Mouse (Mus musculus) forelimb bud, embryonic 11.5 days (tissue): ENCODE measurements around the gene Exoc8.

Experiments used
- DNase-seq: peaks from one replicate; pipeline ENCODE4 v3.0.0-alpha.2; 2012; ENCODE audit warnings: low read depth, low spot score

Gene Exoc8

GRCm38 (mm10) chr8:124897386-124898250, at the start of gene Exoc8, which contains the start of gene Sprtn:
TSS of gene Exoc8 (minus strand) at chr8:124897705.
TSS of gene Sprtn (plus strand) at chr8:124897886.
- peak; percentile 96 for DNase-seq

GRCm38 (mm10) chr8:124944406-124944805, 46.9 kb upstream of the Exoc8 start:
- DNase-seq, result no peak

- no peak for DNase-seq
Observed at GRCm38 (mm10) chr8:124943801-124944200, 46.3 kb upstream of the Exoc8 start.

- no peak for DNase-seq
Observed at GRCm38 (mm10) chr8:124937293-124937692, 39.8 kb upstream of the Exoc8 start.

- no peak for DNase-seq
Observed at GRCm38 (mm10) chr8:124936699-124937098, 39.2 kb upstream of the Exoc8 start.

- DNase-seq, result no peak
Observed at GRCm38 (mm10) chr8:124935116-124935515, 37.6 kb upstream of the Exoc8 start.

- no peak for DNase-seq
Observed at GRCm38 (mm10) chr8:124932435-124932834, 34.9 kb upstream of the Exoc8 start.

GRCm38 (mm10) chr8:124930649-124931048, 33.1 kb upstream of the Exoc8 start:
- DNase-seq, result no peak

- no peak for DNase-seq
Observed at GRCm38 (mm10) chr8:124930086-124930485, 32.6 kb upstream of the Exoc8 start.

- DNase-seq, result no peak
Observed at GRCm38 (mm10) chr8:124929006-124929405, 31.5 kb upstream of the Exoc8 start.

GRCm38 (mm10) chr8:124926351-124926771, 28.9 kb upstream of the Exoc8 start:
- DNase-seq, result no peak

- DNase-seq, result no peak
Observed at GRCm38 (mm10) chr8:124925544-124926266, 28.2 kb upstream of the Exoc8 start.

- DNase-seq, result no peak
Observed at GRCm38 (mm10) chr8:124923971-124924652, 26.6 kb upstream of the Exoc8 start.

GRCm38 (mm10) chr8:124922490-124923089, 25.1 kb upstream of the Exoc8 start:
- DNase-seq, result no peak

- DNase-seq, result no peak
Observed at GRCm38 (mm10) chr8:124921369-124922279, 24.1 kb upstream of the Exoc8 start.

GRCm38 (mm10) chr8:124917741-124918484, 20.4 kb upstream of the Exoc8 start:
- DNase-seq, result no peak

GRCm38 (mm10) chr8:124914061-124914460, 16.6 kb upstream of the Exoc8 start:
- DNase-seq, result no peak

- no peak for DNase-seq
Observed at GRCm38 (mm10) chr8:124911938-124912872, 14.7 kb upstream of the Exoc8 start.

GRCm38 (mm10) chr8:124910349-124910748, 12.8 kb upstream of the Exoc8 start:
- no peak for DNase-seq
